Mouse (Mus musculus) gastrocnemius, postnatal 10 days (tissue): ENCODE results near the gene Tom1l2. TPM values are rescaled to one million over a fixed set of nuclear protein-coding genes. Genes with fewer than 3 reads are reported as not detected.

Source experiments
- DNase-seq: peaks from one replicate; pipeline ENCODE4 v3.0.0; 2021; ENCODE audit warnings: mixed read lengths
- total RNA-seq, 2 experiments: library from RNA; stranded (reverse); gene quantifications; 2 replicates each; pipeline ENCODE4 v1.2.3; 2021

The Tom1l2 gene
- total RNA-seq, 2 experiments from 2014 or later, result 38.6 to 45.1 TPM

DNA sequence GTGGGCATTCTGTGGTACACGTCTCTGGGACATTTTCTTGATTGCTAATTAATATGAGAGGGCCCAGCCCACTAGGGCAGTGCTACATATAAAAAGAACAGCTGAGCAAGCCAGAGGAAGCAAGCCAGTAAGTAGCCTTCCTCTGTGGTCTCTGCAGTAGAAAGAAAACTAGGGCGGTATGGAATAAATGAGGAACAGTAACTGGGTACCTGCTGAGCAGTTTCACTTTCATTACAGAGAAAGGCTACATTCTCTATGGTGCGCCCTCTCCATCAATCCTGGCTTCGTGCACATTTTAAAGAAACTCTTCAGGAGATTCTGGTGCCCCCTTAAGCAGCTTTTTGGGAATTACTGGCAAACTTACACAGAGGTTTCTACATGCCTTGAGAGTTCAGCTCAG, 47.1 kb downstream of the Tom1l2 start:
- no peak for DNase-seq

DNA sequence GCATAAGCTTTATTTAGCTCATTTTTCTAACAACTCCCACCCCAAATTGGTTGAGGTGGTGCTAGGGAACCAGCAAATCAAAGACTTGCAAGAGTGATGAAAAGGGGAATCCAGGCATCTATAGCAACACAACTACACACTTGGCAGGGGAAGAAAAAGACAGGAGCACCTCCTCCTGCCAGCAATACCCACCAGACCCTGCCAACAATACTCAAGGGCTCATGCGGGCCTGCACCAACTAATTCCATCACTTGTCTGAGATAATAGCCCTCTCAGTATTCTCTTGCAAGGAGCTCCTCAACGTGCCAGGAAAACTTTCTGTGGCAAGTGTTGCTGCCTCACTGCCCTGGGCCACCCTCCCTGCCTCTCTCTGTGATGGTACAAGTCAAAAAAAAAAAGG, 49.2 kb downstream of the Tom1l2 start:
- no peak for DNase-seq

DNA sequence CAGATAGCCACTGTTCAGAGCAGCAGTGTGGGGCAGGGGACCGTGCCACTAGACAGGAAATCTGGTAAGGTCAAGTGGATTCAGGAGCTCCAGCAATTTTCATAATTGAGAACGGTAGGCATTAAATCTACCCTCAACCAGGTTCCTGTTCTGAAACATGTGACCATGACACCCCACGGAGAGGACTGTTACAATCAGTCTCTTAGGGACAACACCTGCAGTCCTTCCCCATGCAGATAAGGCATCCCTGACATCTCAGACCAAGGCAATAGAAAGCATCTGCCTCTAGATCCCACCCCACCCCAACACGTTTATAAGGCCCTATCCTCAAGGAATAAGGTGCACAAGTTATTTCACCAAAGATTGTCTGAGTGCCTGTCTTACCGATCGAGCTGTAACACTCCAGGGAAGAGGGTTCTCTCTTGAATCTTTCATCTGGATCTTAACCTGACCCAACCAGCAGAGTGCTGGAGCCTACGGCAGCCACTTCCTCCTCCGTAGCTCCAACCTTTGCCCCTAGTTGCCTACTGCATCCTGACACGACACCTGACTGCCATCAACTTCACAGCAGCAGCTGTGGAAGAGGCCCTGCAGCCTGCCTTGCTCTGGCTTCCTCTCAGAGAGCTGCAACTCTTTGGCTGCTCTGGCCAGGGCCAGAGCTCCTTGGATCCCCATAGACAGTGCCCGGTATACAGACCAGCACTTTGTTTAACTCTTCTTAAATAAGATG, 50.2 kb downstream of the Tom1l2 start:
- no peak for DNase-seq

DNA sequence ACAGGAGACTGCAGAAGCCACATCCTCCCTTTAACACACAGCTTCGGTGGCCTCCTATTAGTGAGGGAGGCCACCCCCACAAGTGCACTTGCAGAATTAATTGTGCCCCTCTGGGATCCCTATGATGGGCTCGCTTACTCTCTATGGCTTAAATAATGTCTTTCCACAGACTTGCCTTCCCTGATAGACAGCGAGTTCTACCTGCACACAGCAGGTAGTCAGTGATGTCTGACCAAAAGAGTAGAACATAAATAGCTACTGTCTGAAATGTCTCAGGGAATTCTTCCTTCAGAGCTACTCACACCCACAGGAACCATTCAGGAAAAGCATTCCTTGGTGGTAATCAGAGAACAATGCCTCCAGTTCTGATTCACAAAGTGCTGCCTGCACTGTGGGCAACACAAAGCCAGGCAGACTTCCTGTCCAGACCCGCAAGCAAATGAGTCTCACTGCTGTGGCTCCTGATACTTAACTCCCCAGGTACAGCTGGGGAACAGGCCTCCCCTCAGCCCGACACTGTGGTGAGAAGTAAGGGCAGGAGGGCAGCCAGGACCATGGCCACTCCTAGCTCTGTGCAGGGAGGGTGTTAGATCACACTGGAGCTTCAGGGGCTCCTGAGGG, 51.0 kb downstream of the Tom1l2 start:
- DNase-seq, result no peak

DNA sequence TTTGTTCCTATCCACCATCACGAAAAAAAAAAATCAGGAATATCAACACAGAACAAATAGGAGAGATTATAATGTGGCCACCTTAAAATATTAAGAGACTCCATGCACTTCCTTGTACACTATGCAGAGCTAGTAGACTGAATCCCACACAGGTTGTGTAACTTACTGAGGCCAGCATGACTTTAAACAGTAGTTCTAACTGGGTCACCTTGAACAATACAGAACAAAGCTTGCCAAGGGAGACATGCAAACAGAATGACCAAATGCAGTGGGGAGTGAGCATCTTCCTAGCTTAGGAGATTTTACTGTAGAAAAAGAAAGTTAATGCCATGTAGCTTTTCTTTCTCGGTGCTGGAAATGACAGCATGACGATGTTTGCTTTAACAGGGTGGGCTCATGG, 52.4 kb downstream of the Tom1l2 start:
- DNase-seq, result no peak

DNA sequence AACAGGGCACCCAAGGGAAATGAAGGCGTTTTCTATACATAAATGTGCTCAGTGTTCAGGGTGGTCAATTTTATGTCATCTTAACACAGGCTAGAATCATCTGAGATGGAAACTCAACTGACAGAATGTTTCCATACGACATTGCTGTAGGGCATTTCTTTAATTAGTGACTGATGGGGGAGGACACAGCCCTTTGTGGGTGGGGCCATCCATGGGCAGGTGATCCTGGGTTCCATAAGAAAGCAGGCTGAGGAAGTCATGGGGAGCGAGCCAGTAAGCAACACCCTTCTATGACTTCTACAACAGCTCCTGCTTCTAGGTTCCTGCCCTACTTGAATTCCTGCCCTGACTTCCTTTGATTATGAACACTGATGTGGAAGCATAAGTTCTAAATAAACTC, 54.9 kb downstream of the Tom1l2 start:
- no peak for DNase-seq

DNA sequence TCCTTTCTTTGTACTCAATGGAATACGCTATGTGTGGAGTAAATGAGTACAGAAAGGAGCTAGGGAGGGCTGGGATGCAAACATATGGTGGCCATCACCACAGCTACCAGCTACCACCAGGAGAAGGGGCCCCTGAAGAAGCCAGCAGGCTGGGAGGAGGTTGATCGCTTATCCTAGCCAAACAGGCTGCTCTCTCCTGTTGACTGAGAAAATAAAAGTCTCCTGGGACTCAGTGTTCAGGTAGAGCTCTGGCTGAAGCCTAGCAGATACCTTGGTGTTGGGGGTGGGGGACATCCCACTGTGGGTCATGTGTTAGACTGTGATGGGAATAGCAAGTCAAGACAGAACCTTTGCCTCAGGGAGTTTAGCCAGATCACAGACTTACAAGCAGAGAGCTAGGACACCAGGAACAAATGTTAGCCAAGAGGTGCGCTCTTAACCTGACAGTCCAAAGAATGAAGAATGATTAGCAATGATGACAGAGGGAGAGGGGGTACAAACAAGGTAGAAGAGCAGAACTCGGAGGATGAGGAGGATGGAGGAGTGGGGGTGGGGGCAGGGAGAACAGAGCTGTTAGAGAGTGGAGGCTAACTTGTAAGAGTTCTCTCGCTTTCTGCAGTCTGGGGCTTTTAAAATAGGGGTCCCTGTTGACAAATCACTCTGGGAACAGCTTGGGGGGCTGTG, 57.9 kb downstream of the Tom1l2 start:
- no peak for DNase-seq

DNA sequence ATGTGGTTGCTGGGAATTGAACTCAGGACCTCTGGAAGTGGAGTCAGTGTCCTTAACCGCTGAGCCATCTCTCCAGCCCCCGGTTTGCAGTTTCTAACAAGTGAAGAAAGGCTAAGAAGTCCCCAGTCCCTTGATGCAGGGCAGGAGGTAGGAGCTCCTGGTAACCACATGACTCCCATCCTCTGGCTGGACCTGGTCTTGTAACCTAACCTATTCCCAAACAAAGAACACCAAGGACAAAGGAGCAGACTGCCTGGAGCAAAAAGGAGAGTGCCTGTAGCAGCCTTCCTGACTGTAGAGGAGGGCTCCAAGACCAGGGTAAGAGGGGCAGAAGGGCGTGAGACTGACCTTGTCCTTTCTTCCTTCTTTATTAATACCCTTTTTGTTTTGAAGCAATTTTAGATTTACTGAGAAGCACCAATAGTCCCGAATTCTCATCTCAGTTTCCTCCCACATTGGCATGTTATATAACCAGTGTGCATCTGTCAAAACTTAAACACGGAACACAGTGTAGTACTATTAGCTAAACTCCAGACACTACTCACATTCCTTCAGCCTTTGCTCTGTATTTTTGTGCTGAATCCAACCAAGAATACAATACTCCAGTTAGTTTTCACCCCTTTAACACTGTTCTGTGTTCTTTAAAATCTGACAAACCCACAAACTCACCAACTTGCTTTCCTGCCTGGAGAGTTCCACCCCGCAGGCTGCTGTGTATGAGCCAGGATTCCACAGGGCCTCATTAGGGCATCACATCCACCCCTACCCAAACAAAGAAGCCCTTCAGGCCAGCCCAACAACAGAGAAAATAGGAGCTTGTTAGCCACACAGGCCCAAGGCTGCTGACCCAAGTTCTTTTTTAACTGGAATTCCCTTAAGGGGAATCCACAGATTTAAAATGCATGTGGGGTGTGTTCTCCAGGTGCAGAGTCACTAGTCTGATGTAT, 58.7 kb downstream of the Tom1l2 start:
- no peak for DNase-seq

DNA sequence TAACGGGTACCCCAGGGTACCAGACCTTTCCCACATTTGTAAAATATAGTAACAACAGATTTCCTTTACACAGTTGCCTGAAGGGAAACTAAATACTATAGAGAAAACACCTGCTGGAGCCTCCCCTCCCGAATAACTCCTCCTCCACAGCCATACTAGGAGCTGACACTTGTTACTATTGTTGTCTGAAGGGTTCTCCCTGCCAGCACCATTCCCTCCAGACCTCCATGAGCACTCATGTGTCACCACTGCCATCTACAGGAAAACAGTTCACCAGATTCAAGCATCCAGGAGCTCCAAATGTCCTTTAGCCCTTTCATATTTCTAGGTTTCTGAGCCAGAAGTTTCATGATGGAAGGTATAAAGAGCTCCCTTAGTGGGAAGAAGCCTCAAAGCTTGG, 60.0 kb downstream of the Tom1l2 start:
- peak; percentile 39 for DNase-seq

DNA sequence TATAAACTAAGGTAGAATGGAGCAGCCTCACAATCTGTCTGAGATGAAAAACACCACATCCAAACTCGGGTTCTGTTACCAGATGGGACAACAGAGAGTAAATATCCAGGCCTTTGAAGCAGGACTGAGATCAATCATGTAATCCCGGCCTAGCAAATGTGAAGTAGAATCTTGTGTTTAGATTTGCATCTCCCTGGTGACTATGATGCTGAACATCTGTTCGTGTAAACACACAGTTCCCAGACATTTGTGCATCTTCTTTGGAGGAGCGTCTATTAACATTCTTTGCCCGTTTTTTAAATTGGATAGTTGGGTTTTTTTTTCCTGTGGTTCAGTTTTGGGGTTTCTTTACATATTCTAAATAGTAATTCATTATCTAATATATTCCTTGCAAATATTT, 63.7 kb downstream of the Tom1l2 start:
- DNase-seq, result no peak

DNA sequence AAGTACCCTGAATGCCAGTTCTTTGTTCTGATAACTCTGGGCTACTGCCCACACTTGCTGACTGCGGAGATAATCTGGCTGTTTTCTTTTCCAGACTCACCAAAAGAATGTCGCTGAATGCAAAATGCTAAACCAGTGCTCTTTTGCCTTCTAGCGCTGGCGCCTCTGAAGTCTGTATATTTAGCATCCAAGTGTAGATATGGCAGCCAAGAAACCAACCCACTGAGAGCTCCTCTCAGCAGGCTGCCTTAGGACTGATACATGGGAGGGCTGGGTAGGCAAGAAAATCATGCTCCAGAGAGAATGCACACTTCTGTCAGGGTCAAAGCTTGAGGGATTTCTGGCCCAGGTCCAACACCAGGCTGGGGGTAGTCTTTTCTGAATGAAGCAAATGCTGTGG, 66.4 kb downstream of the Tom1l2 start:
- no peak for DNase-seq

DNA sequence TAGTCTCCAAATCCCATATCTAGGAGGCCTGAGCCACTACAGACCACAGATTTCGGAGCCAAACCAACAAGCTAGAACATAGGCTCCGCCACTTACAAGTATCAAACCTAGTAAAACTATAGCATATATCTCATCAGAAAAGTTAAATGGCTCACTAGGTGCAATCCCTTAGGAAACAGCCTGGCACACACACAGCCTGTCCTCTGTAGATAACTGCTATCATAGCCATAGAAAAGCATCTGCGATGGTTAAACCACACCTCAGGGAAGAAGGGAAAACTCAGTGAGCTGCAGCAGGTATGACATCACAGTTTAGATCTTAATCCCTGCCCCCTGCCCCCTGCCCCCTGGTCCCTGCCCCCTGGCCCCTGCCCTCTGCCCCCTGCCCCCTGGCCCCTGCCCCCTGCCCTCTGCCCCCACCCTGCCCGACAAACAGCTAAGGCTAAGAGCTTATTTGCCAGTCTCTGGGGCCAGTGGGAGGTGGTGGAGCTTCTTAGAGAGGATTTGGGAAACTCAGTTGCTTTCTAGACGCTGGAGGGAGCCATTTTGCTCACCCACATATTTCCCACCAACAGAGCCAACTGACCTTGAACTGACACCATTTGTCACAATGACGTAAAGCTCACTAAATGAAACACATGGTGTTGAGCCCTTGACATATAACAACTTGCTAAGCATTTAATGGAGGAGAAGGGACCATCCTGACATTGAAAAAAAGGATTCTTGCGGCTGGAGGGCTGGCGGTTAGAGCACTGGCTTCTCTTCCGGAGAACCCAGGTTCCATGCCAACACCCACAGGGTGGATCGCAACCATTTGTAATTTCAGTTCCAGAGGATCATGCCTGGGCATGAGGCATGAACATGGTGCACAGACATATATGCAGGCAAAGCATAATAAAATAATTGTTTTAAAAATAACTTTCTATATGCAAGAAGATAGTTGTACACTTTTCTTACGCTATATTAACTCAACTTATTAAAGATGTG, 72.0 kb downstream of the Tom1l2 start:
- DNase-seq, result no peak

DNA sequence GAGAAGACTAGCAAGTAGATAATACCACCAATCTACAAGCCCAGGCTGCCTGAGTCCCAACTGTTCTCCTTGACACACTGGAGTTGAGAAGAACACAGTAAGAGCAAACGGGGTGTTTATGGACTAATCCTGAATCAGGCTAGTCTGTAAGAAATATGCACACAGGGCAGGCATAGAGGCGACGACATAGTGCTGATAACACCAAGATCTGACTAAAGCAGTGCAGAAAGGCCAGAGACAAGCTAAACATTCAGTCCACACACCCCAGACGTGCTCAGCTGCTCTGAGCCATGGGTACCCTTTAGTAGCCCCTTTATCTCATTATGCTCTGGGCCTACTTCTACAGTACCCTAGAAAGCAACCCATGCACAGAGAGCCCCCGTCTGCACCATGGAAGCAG, 73.2 kb downstream of the Tom1l2 start:
- DNase-seq, result no peak

DNA sequence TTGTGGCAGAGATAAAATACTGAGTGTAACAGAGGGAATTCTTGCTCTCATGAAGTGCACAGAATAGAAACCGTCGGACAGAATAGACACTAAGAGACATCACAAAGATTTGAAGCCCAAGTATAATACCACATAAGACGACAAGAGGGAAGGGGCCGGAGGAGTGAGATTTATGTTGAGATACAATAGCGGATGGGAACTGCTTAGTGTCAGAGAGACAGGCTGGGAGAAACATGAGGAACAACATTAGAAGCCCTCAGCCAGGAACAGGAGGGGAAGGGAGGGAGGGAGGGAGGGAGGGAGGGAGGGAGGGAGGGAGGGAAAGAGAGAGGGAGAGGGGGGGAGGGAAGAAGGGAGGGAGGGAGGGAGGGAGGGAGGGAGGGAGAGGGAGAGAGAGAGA, 74.9 kb downstream of the Tom1l2 start:
- no peak for DNase-seq

DNA sequence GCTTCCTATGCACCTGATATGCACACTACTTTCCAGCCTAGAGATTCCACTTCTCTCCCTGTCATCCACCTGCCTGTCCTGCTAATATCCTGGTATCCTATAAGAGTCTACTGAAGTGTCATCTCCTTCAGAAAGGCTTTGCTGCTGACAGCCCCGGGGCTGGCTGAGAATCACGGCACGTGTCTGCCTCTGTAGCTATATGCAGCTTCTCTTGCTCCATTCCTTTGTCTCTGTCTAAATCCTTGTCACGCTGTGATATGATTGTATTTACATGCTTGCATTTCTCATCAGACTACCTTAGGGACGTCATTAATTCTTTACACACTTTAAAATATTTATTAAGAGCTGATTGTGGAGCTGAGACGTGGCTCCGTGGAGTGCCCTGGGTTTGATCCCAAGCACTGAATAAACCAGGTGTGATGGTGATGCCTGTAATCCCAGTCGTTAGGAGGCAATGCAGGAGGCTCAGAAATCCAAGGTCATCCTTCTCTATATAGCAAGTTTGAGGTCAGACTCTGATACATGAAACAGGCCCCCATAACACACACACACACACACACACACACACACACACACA, 75.5 kb downstream of the Tom1l2 start:
- no peak for DNase-seq

DNA sequence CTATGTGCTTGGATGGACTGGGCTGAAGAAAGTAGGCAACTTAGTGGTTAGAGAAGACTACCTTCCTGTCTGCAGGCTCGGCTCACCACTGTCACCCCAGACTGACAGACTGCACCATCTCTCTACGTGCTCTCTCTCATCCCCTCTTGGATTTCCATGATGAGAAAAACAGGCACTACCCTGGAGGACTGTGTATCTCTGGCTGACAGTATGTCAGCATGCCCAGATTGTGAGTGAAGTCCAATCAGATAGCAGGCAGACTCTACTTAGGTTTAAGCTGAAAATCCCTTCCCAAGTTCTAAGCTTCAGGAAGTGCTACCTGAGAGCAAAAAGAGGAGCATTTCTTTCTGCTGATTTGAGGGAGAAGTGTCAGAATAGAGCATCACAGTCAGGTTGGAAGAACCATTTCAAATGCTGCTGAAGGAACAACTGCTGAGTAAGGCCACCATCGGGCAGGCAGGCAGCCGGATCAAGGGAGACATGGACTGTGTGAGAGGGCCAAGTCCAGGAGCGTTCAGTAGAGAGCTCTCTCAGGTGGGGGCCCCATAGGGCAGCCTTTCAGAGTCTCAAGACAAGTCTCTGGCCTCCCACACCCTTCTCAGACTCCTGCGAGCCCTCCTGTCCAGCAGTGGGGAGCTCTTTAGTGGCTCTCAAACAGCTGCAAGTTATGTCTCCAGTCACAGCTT, 76.2 kb downstream of the Tom1l2 start:
- no peak for DNase-seq

DNA sequence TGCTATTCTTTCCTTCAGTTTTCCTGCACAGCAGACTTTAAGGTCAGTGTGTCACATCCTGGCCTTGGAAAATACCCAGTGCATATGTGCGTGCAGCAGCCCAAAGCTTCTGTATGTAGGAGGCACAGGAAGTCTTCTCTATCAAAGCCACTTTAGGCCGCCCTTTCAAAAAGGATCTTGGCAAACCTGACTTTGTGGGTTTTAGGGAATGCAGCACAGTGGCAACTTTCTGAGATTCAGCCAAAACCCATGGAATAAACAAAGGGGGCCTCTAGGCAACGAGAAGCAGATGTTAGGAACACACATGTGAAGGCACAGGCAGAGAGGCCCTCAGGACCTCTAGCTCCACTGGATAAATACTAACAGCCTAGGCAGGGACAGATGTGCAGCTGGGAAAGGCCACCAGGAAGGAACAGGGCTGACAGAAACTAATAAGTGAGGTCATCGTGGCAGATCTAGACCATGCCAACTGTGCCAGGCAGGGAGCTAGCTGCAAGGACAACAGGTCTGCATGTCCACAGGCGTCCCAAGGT, 79.4 kb downstream of the Tom1l2 start:
- no peak for DNase-seq

DNA sequence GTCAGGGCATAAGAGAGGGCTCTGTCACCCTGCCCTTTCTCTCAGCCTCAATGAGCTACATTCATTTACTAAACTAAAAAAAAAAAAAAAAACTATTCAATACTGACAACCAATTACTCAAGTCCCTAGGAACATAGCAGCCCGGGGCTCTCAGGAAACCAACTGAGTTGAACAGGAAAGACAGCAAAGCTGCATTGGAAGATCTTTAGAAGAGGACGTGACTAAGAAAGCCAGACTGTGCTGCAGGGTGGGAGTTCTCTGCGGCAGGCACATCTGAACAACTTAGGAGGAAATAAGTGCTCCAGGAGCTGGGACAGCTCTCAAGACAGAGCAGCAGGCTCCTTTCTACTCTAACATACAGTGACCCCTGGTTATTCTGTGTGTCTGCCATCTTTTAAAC, 84.1 kb downstream of the Tom1l2 start:
- no peak for DNase-seq

DNA sequence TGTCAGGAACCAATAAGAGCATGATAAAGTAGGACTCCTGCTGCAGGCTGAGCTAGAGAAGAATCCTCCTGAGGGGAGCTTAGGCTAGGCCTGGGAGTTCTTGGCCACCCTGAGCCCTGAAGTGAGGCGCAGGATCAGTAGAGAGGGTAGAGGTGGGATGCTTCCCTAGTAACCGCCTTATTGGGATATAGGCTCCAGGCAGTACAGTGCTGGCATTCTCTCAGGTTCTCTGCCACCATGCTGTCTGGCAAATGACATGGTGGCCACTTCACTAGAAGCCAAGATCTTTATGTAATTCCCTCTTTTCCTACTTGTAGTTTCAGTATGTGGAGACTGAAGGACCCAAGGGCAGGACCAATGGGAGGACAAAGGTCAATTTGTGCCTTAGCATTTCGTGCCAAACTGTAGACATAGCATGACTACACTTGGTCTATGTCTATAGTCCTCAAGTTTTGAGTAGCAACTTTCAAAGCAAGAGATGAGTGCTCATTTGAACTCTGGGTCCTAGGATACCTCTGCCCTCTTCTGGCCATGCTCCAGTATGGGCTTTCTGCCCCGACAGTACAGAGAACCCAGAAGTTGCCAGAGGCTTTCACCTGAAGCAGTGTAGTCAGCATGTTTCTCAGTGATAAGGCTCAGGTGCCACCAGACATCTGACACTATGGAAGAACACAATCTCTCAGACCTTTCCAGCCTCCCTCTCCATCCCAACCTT, 87.3 kb downstream of the Tom1l2 start:
- no peak for DNase-seq
